Mouse (Mus musculus): ENCODE results near the gene Cab39. TPM values are rescaled to one million over a fixed set of nuclear protein-coding genes. Genes with fewer than 3 reads are reported as not detected.

The Cab39 gene
- polyA plus RNA-seq, 1 experiment from 2014 or later: 37.3 TPM

GRCm38 (mm10) chr1:85894231-85894747 is 101.0 kb downstream of the Cab39 start, which contains the start of gene Itm2c:
TSS of gene Itm2c (plus strand) at chr1:85894281.
- TF ChIP-seq CTCF (IDR thresholded peaks at IDR 0.05) (no peak; the same call in 1 of the 2 replicates), EP300 (IDR thresholded peaks at IDR 0.05) (no peak)
- Histone ChIP-seq H3K27me3 (replicated peaks; ENCODE audit: insufficient read depth, low read length) (no peaks in the 10 kb centered on the region), H3K27ac (ENCODE audit: low read length) (peak within 1 kb of the TSS; percentile 81), H3K4me1 (ENCODE audit: insufficient read depth, low read depth, low read length) (peaks cover 24% of the 10 kb centered on the region), H3K9ac (replicated peaks; ENCODE audit: low read depth) (peak within 1 kb of the TSS; percentile 62), H3K4me3 (ENCODE audit: low read depth, low read length) (peak within 1 kb of the TSS; percentile 77), H3K36me3 (ENCODE audit: insufficient read depth, low read length) (no peaks in the 10 kb centered on the region), H3K4me2 (replicated peaks; ENCODE audit: low read depth, low read length) (peak within 1 kb of the TSS; percentile 82), H3K9me3 (ENCODE audit: low read length) (no peaks in the 10 kb centered on the region)
- DNase-seq (ENCODE audit: low spot score) (peak; percentile 92), ATAC-seq (peak; percentile 87)
- under 1% methylated on average over 34 of the region's 35 CpGs for WGBS

GRCm38 (mm10) chr1:85894748-85895360 is 101.6 kb downstream of the Cab39 start:
- DNase-seq (ENCODE audit: low spot score): peak; percentile 45
- ATAC-seq: peak; percentile 21
- Histone ChIP-seq H3K4me2 (replicated peaks; ENCODE audit: low read depth, low read length) (peak overlapping the region; percentile 82), H3K9ac (replicated peaks; ENCODE audit: low read depth) (peak overlapping the region; percentile 62), H3K4me1 (ENCODE audit: insufficient read depth, low read depth, low read length) (peaks cover 27% of the 10 kb centered on the region), H3K4me3 (ENCODE audit: low read depth, low read length) (peak overlapping the region; percentile 77), H3K9me3 (ENCODE audit: low read length) (no peaks in the 10 kb centered on the region), H3K27ac (ENCODE audit: low read length) (peak overlapping the region; percentile 81), H3K36me3 (ENCODE audit: insufficient read depth, low read length) (no peaks in the 10 kb centered on the region), H3K27me3 (replicated peaks; ENCODE audit: insufficient read depth, low read length) (no peaks in the 10 kb centered on the region)
- TF ChIP-seq CTCF (IDR thresholded peaks at IDR 0.05) (no peak), EP300 (IDR thresholded peaks at IDR 0.05) (no peak)
- 1% methylated on average over 28 of the region's 30 CpGs for WGBS

DNA sequence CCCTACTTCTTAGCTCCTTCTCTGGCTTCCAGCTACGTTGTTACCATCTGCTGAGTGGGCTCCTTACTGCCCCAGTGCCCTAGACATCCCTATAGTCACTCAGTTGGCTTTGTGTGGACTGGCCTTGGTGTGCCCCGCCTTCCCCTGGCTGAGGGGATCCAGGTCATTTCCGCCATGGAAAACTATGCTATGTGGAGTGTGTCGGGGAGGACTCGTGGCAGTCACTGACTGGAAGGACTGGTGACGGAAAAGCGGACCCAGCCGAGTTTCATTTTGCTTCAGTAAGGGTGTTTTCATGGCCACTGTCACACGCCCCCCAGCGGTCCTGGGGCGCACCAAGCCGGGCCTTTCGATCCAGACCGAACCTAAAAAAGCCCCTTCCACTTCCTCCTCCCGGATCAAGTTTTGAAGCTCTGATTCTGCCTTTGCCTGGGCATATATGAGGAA is 102.2 kb downstream of the Cab39 start:
- H3K4me3 ChIP-seq (ENCODE audit: low read depth, low read length): peak overlapping the region; percentile 77
- H3K27ac ChIP-seq (ENCODE audit: low read length): peak overlapping the region; percentile 81
- DNase-seq (ENCODE audit: low spot score) (peak; percentile 94), ATAC-seq (peak; percentile 88)
- 2% methylated on average over 15 of the region's 15 CpGs for WGBS
- peaks cover 28% of the 10 kb centered on the region for H3K4me1 ChIP-seq (ENCODE audit: insufficient read depth, low read depth, low read length)
- H3K36me3 ChIP-seq (ENCODE audit: insufficient read depth, low read length): no peaks in the 10 kb centered on the region
- peak overlapping the region; percentile 62 for H3K9ac ChIP-seq (replicated peaks; ENCODE audit: low read depth)
- peak overlapping the region; percentile 82 for H3K4me2 ChIP-seq (replicated peaks; ENCODE audit: low read depth, low read length)
- no peaks in the 10 kb centered on the region for H3K27me3 ChIP-seq (replicated peaks; ENCODE audit: insufficient read depth, low read length)
- TF ChIP-seq EP300 (IDR thresholded peaks at IDR 0.05): no peak
- peak; percentile 65 for TF ChIP-seq CTCF (IDR thresholded peaks at IDR 0.05)
- H3K9me3 ChIP-seq (ENCODE audit: low read length): no peaks in the 10 kb centered on the region

- DNase-seq (ENCODE audit: low spot score) (no peak), ATAC-seq (no peak)
- Histone ChIP-seq H3K4me1 (ENCODE audit: insufficient read depth, low read depth, low read length) (peaks cover 34% of the 10 kb centered on the region), H3K4me3 (ENCODE audit: low read depth, low read length) (peak overlapping the region; percentile 77; the same call in 1 of the 2 replicates), H3K9ac (replicated peaks; ENCODE audit: low read depth) (no peak overlapping the region), H3K9me3 (ENCODE audit: low read length) (no peaks in the 10 kb centered on the region), H3K36me3 (ENCODE audit: insufficient read depth, low read length) (no peaks in the 10 kb centered on the region), H3K27me3 (replicated peaks; ENCODE audit: insufficient read depth, low read length) (no peaks in the 10 kb centered on the region), H3K4me2 (replicated peaks; ENCODE audit: low read depth, low read length) (peak overlapping the region; percentile 82), H3K27ac (ENCODE audit: low read length) (peak overlapping the region; percentile 81)
- WGBS: 65% methylated on average over 5 of the region's 5 CpGs
- TF ChIP-seq EP300 (IDR thresholded peaks at IDR 0.05) (no peak), CTCF (IDR thresholded peaks at IDR 0.05) (no peak)
Measured at GRCm38 (mm10) chr1:85896110-85896509, 102.9 kb downstream of the Cab39 start.

DNA sequence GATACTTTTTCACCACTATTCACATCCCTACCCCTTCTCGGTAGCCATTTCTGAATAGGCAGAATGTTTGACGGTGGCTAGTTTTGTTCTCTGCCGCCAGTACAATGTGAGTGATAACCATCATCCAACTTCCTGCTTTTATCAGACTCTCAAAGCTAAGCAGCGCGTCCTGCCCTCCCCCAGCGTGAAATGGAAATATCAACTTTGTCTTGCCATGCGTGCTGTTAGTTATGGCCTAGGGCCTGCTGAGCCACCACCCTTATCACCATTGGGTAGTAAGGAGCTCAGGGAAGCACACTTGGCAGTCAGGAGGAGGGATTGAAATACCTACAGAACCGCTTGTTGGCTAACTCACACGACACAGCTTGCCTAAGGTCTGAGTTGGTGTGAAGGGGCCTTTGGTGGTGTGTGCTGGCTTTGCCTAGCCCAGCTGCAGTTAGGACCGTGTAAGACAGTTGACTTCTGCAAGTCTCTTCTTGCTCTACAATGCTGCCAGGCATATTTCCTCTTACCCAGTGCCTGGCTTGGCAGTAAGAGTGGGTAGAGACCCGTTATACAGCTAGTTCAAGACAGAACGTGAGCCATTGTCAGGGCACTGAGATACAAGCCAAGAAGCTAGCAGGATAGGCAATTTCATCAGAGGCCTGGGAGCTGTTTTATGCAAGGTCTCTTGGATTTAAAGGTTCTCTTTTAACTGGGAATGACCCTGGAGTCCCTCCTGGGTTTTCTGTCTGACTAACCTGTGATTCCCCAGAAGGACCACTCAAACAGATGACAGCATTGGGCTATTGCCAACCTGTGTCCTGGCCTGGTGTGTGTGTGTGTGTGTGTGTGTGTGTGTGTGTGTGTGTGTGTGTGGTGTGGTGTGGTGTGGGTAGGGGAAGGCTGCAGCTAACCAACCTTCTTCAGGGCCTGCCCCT is 103.8 kb downstream of the Cab39 start:
- Histone ChIP-seq H3K4me2 (replicated peaks; ENCODE audit: low read depth, low read length) (peak overlapping the region; percentile 14; the same call in 1 of the 2 replicates), H3K4me1 (ENCODE audit: insufficient read depth, low read depth, low read length) (peaks cover 38% of the 10 kb centered on the region), H3K4me3 (ENCODE audit: low read depth, low read length) (no peak overlapping the region), H3K27me3 (replicated peaks; ENCODE audit: insufficient read depth, low read length) (no peaks in the 10 kb centered on the region), H3K9ac (replicated peaks; ENCODE audit: low read depth) (no peak overlapping the region), H3K27ac (ENCODE audit: low read length) (peak overlapping the region; percentile 33; the same call in 1 of the 2 replicates), H3K9me3 (ENCODE audit: low read length) (no peaks in the 10 kb centered on the region), H3K36me3 (ENCODE audit: insufficient read depth, low read length) (no peaks in the 10 kb centered on the region)
- peak; percentile 61 for DNase-seq (ENCODE audit: low spot score)
- WGBS: 25% methylated on average over 12 of the region's 12 CpGs
- ATAC-seq: no peak
- no peak for TF ChIP-seq EP300 (IDR thresholded peaks at IDR 0.05)
- TF ChIP-seq CTCF (IDR thresholded peaks at IDR 0.05): 0 out of 2 replicates have a peak, but pooled peaks have one; percentile 3

All from lung, postnatal 0 days (tissue).